Mouse (Mus musculus): ENCODE results near the gene Nup107.

DNA sequence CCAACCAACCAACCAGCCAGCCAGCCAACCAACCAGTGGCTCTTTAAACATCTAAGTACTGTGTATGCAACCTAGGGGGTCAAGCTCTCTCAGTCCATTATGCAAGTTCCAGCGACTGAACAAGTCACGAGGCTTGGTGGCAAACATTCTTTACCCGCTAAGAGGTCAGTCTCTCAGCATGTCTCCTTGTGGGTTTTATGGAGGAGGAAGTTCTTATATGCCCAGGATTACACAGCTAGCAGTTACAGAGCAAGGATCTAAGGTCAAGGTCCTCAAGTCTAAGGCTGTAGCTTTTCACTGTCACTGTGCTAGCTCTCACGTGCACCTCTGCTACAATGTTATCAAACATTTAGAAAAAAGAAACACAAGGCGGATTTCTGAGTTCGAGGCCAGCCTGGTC, 27.9 kb downstream of the Nup107 start:
- TF ChIP-seq CTCF (IDR thresholded peaks at IDR 0.05; ENCODE audit: control insufficient read depth, insufficient read depth, low read length) (no peak), POLR2A (IDR thresholded peaks at IDR 0.05; ENCODE audit: borderline replicate concordance, control insufficient read depth, low read depth, low read length) (no peak)
